Mouse (Mus musculus) E14TG2a.4 (cell line): ENCODE data around the gene Lbp.

Experiments
- CTCF ChIP-seq: conservative IDR thresholded peaks from 2 replicates; pipeline ENCODE4 v1.5.1; 2014; ENCODE audit warnings: low read length
- NANOG ChIP-seq: IDR thresholded peaks from 2 replicates; pipeline ENCODE4 v1.6.1; 2014; ENCODE audit warnings: borderline replicate concordance, low read length, mixed read lengths
- POU5F1 ChIP-seq: IDR thresholded peaks from 2 replicates; pipeline ENCODE4 v1.6.1; 2014; ENCODE audit warnings: low read length, borderline replicate concordance

DNA sequence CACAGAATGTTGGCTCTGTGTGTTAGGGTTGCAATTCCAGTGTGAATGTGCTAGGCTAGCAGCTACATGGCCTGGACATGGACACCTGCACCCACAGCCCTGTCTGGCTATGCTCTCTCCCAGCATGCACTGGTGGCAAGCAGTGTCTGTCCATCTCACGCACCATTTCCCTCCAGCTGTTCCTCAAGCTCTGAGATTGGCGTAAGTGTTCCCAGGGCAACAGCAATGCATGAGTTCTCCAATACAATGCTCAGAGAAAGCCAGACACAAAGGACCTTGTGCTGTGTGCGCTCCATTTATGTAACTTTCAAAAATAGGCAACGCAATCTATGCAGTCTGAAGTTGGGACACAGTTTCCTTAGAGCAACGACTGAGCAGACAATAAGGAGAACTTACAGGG is 37.2 kb downstream of the Lbp start:
- TF ChIP-seq CTCF = no peak
- no peak for TF ChIP-seq POU5F1
- no peak for TF ChIP-seq NANOG
